Mouse (Mus musculus) bone marrow, adult 2 months (tissue): ENCODE data around the gene Rgs3.

Experiments
- CTCF ChIP-seq: fragments of 200-500 bp; IDR thresholded peaks from 2 replicates; pipeline ENCODE4 v1.5.1; 2011; ENCODE audit warnings: low read length, control low read depth; ENCODE audit not compliant: control insufficient read depth, insufficient read depth
- POLR2A ChIP-seq: fragments of 200-500 bp; IDR thresholded peaks from 2 replicates; pipeline ENCODE4 v1.6.1; 2011; ENCODE audit warnings: low read depth, mild to moderate bottlenecking, control low read depth, low read length, borderline replicate concordance; ENCODE audit not compliant: control insufficient read depth

- TF ChIP-seq CTCF (no peak), POLR2A (no peak)
Measured at GRCm38 (mm10) chr4:62604094-62604493, 44.4 kb downstream of the Rgs3 start.
